Mouse (Mus musculus): ENCODE measurements at regions not wholly inside any gene's neighbourhood (a gene's known extent, or its start where the extent isn't known, plus 50 kb on each side); places are given as distances from the start of the nearest gene placed in this dataset.
A peak's percentile ranks its signal among the peaks of the same experiment; 100 is the strongest.
"Not testable (repeated sequence)": the region's sequence is repeated elsewhere in the genome, so short reads cannot be mapped to it uniquely, and the experiment has no call there.

- not testable (repeated sequence) for H3K9ac ChIP-seq (ENCODE audit: low read length)
Observed at GRCm38 (mm10) chr8:28523506-28523905, 1076.0 kb downstream of the Poteg start.

GRCm38 (mm10) chr8:28547236-28547635, 1099.8 kb downstream of the Poteg start:
- DNase-seq (ENCODE audit: low spot score) (no peak), ATAC-seq (no peak)
- Histone ChIP-seq H3K27ac (ENCODE audit: low read depth, low read length) (no peak overlapping the region), H3K27me3 (replicated peaks; ENCODE audit: control insufficient read depth, insufficient read depth, low read length) (no peaks in the 10 kb centered on the region), H3K9me3 (replicated peaks; ENCODE audit: control insufficient read depth, low read length) (0 out of 2 replicates have a peak, but pooled peaks cover 3% of the 10 kb centered on the region), H3K9ac (ENCODE audit: low read length) (no peak overlapping the region), H3K4me3 (ENCODE audit: low read depth, low read length) (no peak overlapping the region), H3K36me3 (ENCODE audit: control insufficient read depth, insufficient read depth, low read length) (no peaks in the 10 kb centered on the region), H3K4me2 (ENCODE audit: low read length) (no peak overlapping the region), H3K4me1 (ENCODE audit: control insufficient read depth, insufficient read depth, low read length) (no peaks in the 10 kb centered on the region)

More at GRCm38 (mm10) chr8:28523506-28523905, 1076.0 kb downstream of the Poteg start:
- H3K27me3 ChIP-seq (replicated peaks; ENCODE audit: control insufficient read depth, insufficient read depth, low read length); H3K4me3 ChIP-seq (ENCODE audit: low read depth, low read length); H3K9me3 ChIP-seq (replicated peaks; ENCODE audit: control insufficient read depth, low read length); H3K4me2 ChIP-seq (ENCODE audit: low read length); H3K4me1 ChIP-seq (ENCODE audit: control insufficient read depth, insufficient read depth, low read length); H3K36me3 ChIP-seq (ENCODE audit: control insufficient read depth, insufficient read depth, low read length); ATAC-seq; H3K27ac ChIP-seq (ENCODE audit: low read depth, low read length); DNase-seq (ENCODE audit: low spot score): not testable (repeated sequence)
- 67% methylated on average over 1 of the region's 1 CpGs for WGBS

- Histone ChIP-seq H3K36me3 (ENCODE audit: control insufficient read depth, insufficient read depth, low read length) (no peaks in the 10 kb centered on the region), H3K4me3 (ENCODE audit: low read depth, low read length) (no peak overlapping the region), H3K9me3 (replicated peaks; ENCODE audit: control insufficient read depth, low read length) (no peaks in the 10 kb centered on the region), H3K4me2 (ENCODE audit: low read length) (no peak overlapping the region), H3K27ac (ENCODE audit: low read depth, low read length) (no peak overlapping the region), H3K27me3 (replicated peaks; ENCODE audit: control insufficient read depth, insufficient read depth, low read length) (no peaks in the 10 kb centered on the region), H3K4me1 (ENCODE audit: control insufficient read depth, insufficient read depth, low read length) (no peaks in the 10 kb centered on the region), H3K9ac (ENCODE audit: low read length) (no peak overlapping the region)
- WGBS, result 80% methylated on average over 9 of the region's 9 CpGs
- DNase-seq (ENCODE audit: low spot score), result no peak
- no peak for ATAC-seq
Observed at GRCm38 (mm10) chr8:28559881-28560280, 1112.4 kb downstream of the Poteg start.

GRCm38 (mm10) chr8:28579250-28579651, 1131.8 kb downstream of the Poteg start:
- Histone ChIP-seq H3K27me3 (replicated peaks; ENCODE audit: control insufficient read depth, insufficient read depth, low read length) (no peaks in the 10 kb centered on the region), H3K9ac (ENCODE audit: low read length) (no peak overlapping the region), H3K27ac (ENCODE audit: low read depth, low read length) (no peak overlapping the region), H3K4me3 (ENCODE audit: low read depth, low read length) (no peak overlapping the region), H3K36me3 (ENCODE audit: control insufficient read depth, insufficient read depth, low read length) (no peaks in the 10 kb centered on the region), H3K9me3 (replicated peaks; ENCODE audit: control insufficient read depth, low read length) (no peaks in the 10 kb centered on the region), H3K4me1 (ENCODE audit: control insufficient read depth, insufficient read depth, low read length) (no peaks in the 10 kb centered on the region), H3K4me2 (ENCODE audit: low read length) (no peak overlapping the region)
- DNase-seq (ENCODE audit: low spot score), result peak; percentile 68
- WGBS, result 49% methylated on average over 8 of the region's 8 CpGs
- peak; percentile 71; the same call in 1 of the 2 replicates for ATAC-seq

GRCm38 (mm10) chr8:28580821-28581220, 1133.4 kb downstream of the Poteg start:
- H3K27ac ChIP-seq (ENCODE audit: low read depth, low read length), result no peak overlapping the region
- DNase-seq (ENCODE audit: low spot score) (no peak), ATAC-seq (no peak)
- 96% methylated on average over 2 of the region's 2 CpGs for WGBS
- H3K4me1 ChIP-seq (ENCODE audit: control insufficient read depth, insufficient read depth, low read length), result no peaks in the 10 kb centered on the region
- H3K4me3 ChIP-seq (ENCODE audit: low read depth, low read length), result no peak overlapping the region
- no peak overlapping the region for H3K9ac ChIP-seq (ENCODE audit: low read length)
- no peaks in the 10 kb centered on the region for H3K9me3 ChIP-seq (replicated peaks; ENCODE audit: control insufficient read depth, low read length)
- H3K27me3 ChIP-seq (replicated peaks; ENCODE audit: control insufficient read depth, insufficient read depth, low read length), result no peaks in the 10 kb centered on the region
- no peaks in the 10 kb centered on the region for H3K36me3 ChIP-seq (ENCODE audit: control insufficient read depth, insufficient read depth, low read length)
- H3K4me2 ChIP-seq (ENCODE audit: low read length), result no peak overlapping the region

GRCm38 (mm10) chr8:28589999-28590398, 1142.5 kb downstream of the Poteg start:
- Histone ChIP-seq H3K36me3 (ENCODE audit: control insufficient read depth, insufficient read depth, low read length) (no peaks in the 10 kb centered on the region), H3K27ac (ENCODE audit: low read depth, low read length) (no peak overlapping the region), H3K4me2 (ENCODE audit: low read length) (no peak overlapping the region), H3K9me3 (replicated peaks; ENCODE audit: control insufficient read depth, low read length) (no peaks in the 10 kb centered on the region), H3K9ac (ENCODE audit: low read length) (no peak overlapping the region), H3K27me3 (replicated peaks; ENCODE audit: control insufficient read depth, insufficient read depth, low read length) (no peaks in the 10 kb centered on the region), H3K4me1 (ENCODE audit: control insufficient read depth, insufficient read depth, low read length) (no peaks in the 10 kb centered on the region), H3K4me3 (ENCODE audit: low read depth, low read length) (no peak overlapping the region)
- ATAC-seq (no peak), DNase-seq (ENCODE audit: low spot score) (no peak)

GRCm38 (mm10) chr8:28593238-28593637, 1145.8 kb downstream of the Poteg start:
- no peak overlapping the region for H3K27ac ChIP-seq (ENCODE audit: low read depth, low read length)
- WGBS, result 91% methylated on average over 3 of the region's 3 CpGs
- DNase-seq (ENCODE audit: low spot score) (no peak), ATAC-seq (no peak)
- peaks cover 11% of the 10 kb centered on the region for H3K4me1 ChIP-seq (ENCODE audit: control insufficient read depth, insufficient read depth, low read length)
- H3K9ac ChIP-seq (ENCODE audit: low read length), result no peak overlapping the region
- H3K36me3 ChIP-seq (ENCODE audit: control insufficient read depth, insufficient read depth, low read length), result no peaks in the 10 kb centered on the region
- no peak overlapping the region for H3K4me2 ChIP-seq (ENCODE audit: low read length)
- no peaks in the 10 kb centered on the region for H3K9me3 ChIP-seq (replicated peaks; ENCODE audit: control insufficient read depth, low read length)
- H3K27me3 ChIP-seq (replicated peaks; ENCODE audit: control insufficient read depth, insufficient read depth, low read length), result no peaks in the 10 kb centered on the region
- no peak overlapping the region for H3K4me3 ChIP-seq (ENCODE audit: low read depth, low read length)

- H3K4me3 ChIP-seq (ENCODE audit: low read depth, low read length), result no peak overlapping the region
- WGBS, result 73% methylated on average over 12 of the region's 12 CpGs
- H3K4me1 ChIP-seq (ENCODE audit: control insufficient read depth, insufficient read depth, low read length), result peaks cover 11% of the 10 kb centered on the region
- H3K36me3 ChIP-seq (ENCODE audit: control insufficient read depth, insufficient read depth, low read length), result no peaks in the 10 kb centered on the region
- H3K4me2 ChIP-seq (ENCODE audit: low read length), result no peak overlapping the region
- no peak for ATAC-seq
- H3K9ac ChIP-seq (ENCODE audit: low read length), result no peak overlapping the region
- no peak for DNase-seq (ENCODE audit: low spot score)
- H3K27me3 ChIP-seq (replicated peaks; ENCODE audit: control insufficient read depth, insufficient read depth, low read length), result no peaks in the 10 kb centered on the region
- no peaks in the 10 kb centered on the region for H3K9me3 ChIP-seq (replicated peaks; ENCODE audit: control insufficient read depth, low read length)
- no peak overlapping the region for H3K27ac ChIP-seq (ENCODE audit: low read depth, low read length)
Observed at GRCm38 (mm10) chr8:28594191-28594590, 1146.7 kb downstream of the Poteg start.

- no peaks in the 10 kb centered on the region for H3K36me3 ChIP-seq (ENCODE audit: control insufficient read depth, insufficient read depth, low read length)
- H3K4me3 ChIP-seq (ENCODE audit: low read depth, low read length), result no peak overlapping the region
- peaks cover 11% of the 10 kb centered on the region for H3K4me1 ChIP-seq (ENCODE audit: control insufficient read depth, insufficient read depth, low read length)
- no peak overlapping the region for H3K27ac ChIP-seq (ENCODE audit: low read depth, low read length)
- H3K27me3 ChIP-seq (replicated peaks; ENCODE audit: control insufficient read depth, insufficient read depth, low read length), result no peaks in the 10 kb centered on the region
- no peak overlapping the region for H3K9ac ChIP-seq (ENCODE audit: low read length)
- WGBS, result 46% methylated on average over 7 of the region's 8 CpGs
- no peak for ATAC-seq
- no peak overlapping the region for H3K4me2 ChIP-seq (ENCODE audit: low read length)
- H3K9me3 ChIP-seq (replicated peaks; ENCODE audit: control insufficient read depth, low read length), result no peaks in the 10 kb centered on the region
- DNase-seq (ENCODE audit: low spot score), result no peak
Observed at GRCm38 (mm10) chr8:28594606-28595005, 1147.1 kb downstream of the Poteg start.

Measured in forebrain, embryonic 14.5 days (tissue).